In the genomic region with DNA sequence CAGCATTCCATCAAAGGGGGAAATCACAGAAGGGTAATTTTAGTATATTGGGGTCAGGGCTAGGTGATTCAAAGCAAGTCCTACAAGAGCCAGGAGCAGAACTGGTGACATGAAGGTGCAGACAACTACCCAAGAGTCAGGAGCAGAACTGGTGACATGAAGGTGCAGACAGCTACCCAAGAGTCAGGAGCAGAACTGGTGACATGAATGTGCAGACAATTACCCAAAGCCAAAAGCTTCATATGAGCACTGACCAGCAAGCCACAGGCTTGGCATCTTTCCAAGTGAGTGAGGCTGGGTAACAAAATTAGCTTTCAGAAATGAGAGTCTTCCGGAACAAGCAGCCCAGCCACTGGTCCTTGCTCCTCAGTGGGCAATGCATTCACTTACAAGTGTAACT, we compare ENCODE assay signal across 13 mouse cellular contexts. TPM values are rescaled to one million over a fixed set of nuclear protein-coding genes. Genes with fewer than 3 reads are reported as not detected.
A peak's percentile ranks its signal among the peaks of the same experiment; 100 is the strongest.
DNase-seq lines count a peak whose midpoint lies in the region; ATAC-seq and TF ChIP-seq lines count a peak whose summit lies in the region.
"Had no signal": no experiment of that assay in that cellular context is flagged by ENCODE, and none has a peak within 500 bp of the region (broad histone marks: within the 10 kb centered on the region; RNA-seq: fewer than 3 reads in every experiment).

No protein-coding gene starts in this region.

- H3K9ac ChIP-seq in lung, embryonic 14.5 days, result no peak overlapping the region
- no peak overlapping the region for H3K9ac ChIP-seq in heart, embryonic 11.5 days (ENCODE audit: low read depth, low read length)
- no peak overlapping the region for H3K9ac ChIP-seq in intestine, embryonic 16.5 days (ENCODE audit: low read depth, low read length)
- H3K9ac ChIP-seq: forebrain, embryonic 12.5 days; liver, embryonic 12.5 days had no signal

- ATAC-seq in lung, embryonic 14.5 days (ENCODE audit: insufficient read depth), result no peak
- ATAC-seq in heart, embryonic 11.5 days (replicated peaks; ENCODE audit: insufficient number of reproducible peaks, low FRiP score, low TSS enrichment), result peak; percentile 57; the same call in 1 of the 2 replicates
- peak; percentile 47; the same call in 1 of the 2 replicates for ATAC-seq in megakaryocyte, adult 5-6 weeks (ENCODE audit: poor library complexity, severe bottlenecking)
- no peak for ATAC-seq in intestine, embryonic 16.5 days
- ATAC-seq: liver, embryonic 12.5 days; Patski had no signal

- peak; percentile 3 for DNase-seq in adrenal gland, postnatal 25 days
- no peak for DNase-seq in adrenal gland, postnatal 4 days (ENCODE audit: low spot score in 2 of 2)
- DNase-seq in lung, embryonic 14.5 days, result peak; percentile 73
- no peak for DNase-seq in lung, postnatal 25 days (ENCODE audit: low spot score)
- DNase-seq in embryo, embryonic 10.5 days (ENCODE audit: low spot score), result no peak
- DNase-seq: B cell, adult 2 months; kidney, adult 8-10 months had no signal

- peaks cover 11% of the 10 kb centered on the region; the same call in 1 of the 2 replicates for H3K27me3 ChIP-seq in lung, embryonic 14.5 days (ENCODE audit: insufficient read depth, low read length)
- H3K27me3 ChIP-seq in heart, embryonic 11.5 days (ENCODE audit: control insufficient read depth, insufficient read depth, low read length), result no peaks in the 10 kb centered on the region; the same call in 1 of the 2 replicates
- no peaks in the 10 kb centered on the region for H3K27me3 ChIP-seq in intestine, embryonic 16.5 days (replicated peaks; ENCODE audit: control insufficient read depth, insufficient read depth, low read length)
- H3K27me3 ChIP-seq: forebrain, embryonic 12.5 days had no signal

- no peak overlapping the region for H3K4me3 ChIP-seq in lung, embryonic 14.5 days (ENCODE audit: low read depth, low read length)
- H3K4me3 ChIP-seq in heart, embryonic 11.5 days (ENCODE audit: low read depth, low read length), result no peak overlapping the region
- no peak overlapping the region for H3K4me3 ChIP-seq in intestine, embryonic 16.5 days (ENCODE audit: low read length)
- H3K4me3 ChIP-seq: forebrain, embryonic 12.5 days; liver, embryonic 12.5 days had no signal

- H3K9me3 ChIP-seq in lung, embryonic 14.5 days (ENCODE audit: low read depth, low read length), result no peaks in the 10 kb centered on the region
- H3K9me3 ChIP-seq in heart, embryonic 11.5 days (replicated peaks; ENCODE audit: control insufficient read depth, low read length), result no peaks in the 10 kb centered on the region
- no peaks in the 10 kb centered on the region for H3K9me3 ChIP-seq in intestine, embryonic 16.5 days (ENCODE audit: control insufficient read depth, low read length)
- H3K9me3 ChIP-seq: forebrain, embryonic 12.5 days; liver, embryonic 12.5 days had no signal

- H3K4me2 ChIP-seq in lung, embryonic 14.5 days, result no peak overlapping the region
- H3K4me2 ChIP-seq in heart, embryonic 11.5 days, result no peak overlapping the region
- H3K4me2 ChIP-seq in intestine, embryonic 16.5 days (ENCODE audit: low read depth, low read length), result no peak overlapping the region
- H3K4me2 ChIP-seq: forebrain, embryonic 12.5 days; liver, embryonic 12.5 days had no signal

- TF ChIP-seq CTCF in lung, embryonic 14.5 days (IDR thresholded peaks at IDR 0.05; ENCODE audit: low read depth), result no peak

- H3K4me1 ChIP-seq in lung, embryonic 14.5 days (ENCODE audit: insufficient read depth), result no peaks in the 10 kb centered on the region
- peaks cover 4% of the 10 kb centered on the region; the same call in 1 of the 2 replicates for H3K4me1 ChIP-seq in heart, embryonic 11.5 days (ENCODE audit: control insufficient read depth, insufficient read depth, low read length)
- no peaks in the 10 kb centered on the region for H3K4me1 ChIP-seq in intestine, embryonic 16.5 days (ENCODE audit: control insufficient read depth, insufficient read depth, low read length)
- H3K4me1 ChIP-seq: liver, embryonic 12.5 days had no signal

- no peak overlapping the region for H3K27ac ChIP-seq in lung, embryonic 14.5 days (ENCODE audit: low read depth)
- peak overlapping the region; percentile 46 for H3K27ac ChIP-seq in heart, embryonic 11.5 days (ENCODE audit: low read depth, low read length)
- no peak overlapping the region for H3K27ac ChIP-seq in intestine, embryonic 16.5 days (ENCODE audit: low read length)
- H3K27ac ChIP-seq: forebrain, embryonic 12.5 days; liver, embryonic 12.5 days had no signal

- H3K36me3 ChIP-seq in lung, embryonic 14.5 days (ENCODE audit: insufficient read depth), result no peaks in the 10 kb centered on the region
- H3K36me3 ChIP-seq in heart, embryonic 11.5 days (ENCODE audit: control insufficient read depth, insufficient read depth, low read length), result no peaks in the 10 kb centered on the region
- H3K36me3 ChIP-seq in intestine, embryonic 16.5 days (ENCODE audit: control insufficient read depth, insufficient read depth, low read length), result no peaks in the 10 kb centered on the region
- H3K36me3 ChIP-seq: forebrain, embryonic 12.5 days; liver, embryonic 12.5 days had no signal

- WGBS in lung, embryonic 14.5 days, result 37% methylated on average over 1 of the region's 1 CpGs
- 50% methylated on average over 1 of the region's 1 CpGs for WGBS in heart, embryonic 11.5 days (ENCODE audit: insufficient replicate concordance)
- 40% methylated on average over 1 of the region's 1 CpGs for WGBS in intestine, embryonic 16.5 days

RNA-seq across cellular contexts. Expression of a gene that starts 20.1 kb away (rescaled TPM):
- 54.3 and 55.8 TPM in 2 replicates for total RNA-seq in adrenal gland, postnatal 25 days (2021)
- 10 to 100 TPM; 25.7 to 26.9 TPM for total RNA-seq in adrenal gland, postnatal 4 days (2021)
- 21.8 and 22.9 TPM in 2 replicates for polyA plus RNA-seq in lung, embryonic 14.5 days (2014; fragmentation: Nextera tagmentation; extraction: Ambion mirVana)
- polyA plus RNA-seq in heart, embryonic 11.5 days (2014; fragmentation: Nextera tagmentation; extraction: Ambion mirVana), result 25.6 and 30.7 TPM in 2 replicates
- 14.3 and 18.5 TPM in 2 replicates for total RNA-seq in megakaryocyte, adult 5-6 weeks (2015)
- total RNA-seq in megakaryocyte, adult 5-6 weeks (2017), result 19.7 and 26.8 TPM in 2 replicates
- polyA plus RNA-seq in intestine, embryonic 16.5 days (2015; fragmentation: Nextera tagmentation; extraction: Ambion mirVana), result 30.0 and 32.1 TPM in 2 replicates

RNA-seq across cellular contexts. Expression of a gene that starts 20.2 kb away (rescaled TPM):
- total RNA-seq in adrenal gland, postnatal 25 days (2021), result 64.6 and 70.8 TPM in 2 replicates
- 10 to 100 TPM; 72.9 to 85.9 TPM for total RNA-seq in adrenal gland, postnatal 4 days (2021)
- polyA plus RNA-seq in lung, embryonic 14.5 days (2014; fragmentation: Nextera tagmentation; extraction: Ambion mirVana), result 123 and 128 TPM in 2 replicates
- 88.4 and 95.9 TPM in 2 replicates for polyA plus RNA-seq in heart, embryonic 11.5 days (2014; fragmentation: Nextera tagmentation; extraction: Ambion mirVana)
- total RNA-seq in megakaryocyte, adult 5-6 weeks (2015), result 126 and 130 TPM in 2 replicates
- 115 and 132 TPM in 2 replicates for total RNA-seq in megakaryocyte, adult 5-6 weeks (2017)
- 104 and 110 TPM in 2 replicates for polyA plus RNA-seq in intestine, embryonic 16.5 days (2015; fragmentation: Nextera tagmentation; extraction: Ambion mirVana)

RNA-seq across cellular contexts. Expression of a gene that starts 34.9 kb away (rescaled TPM):
- total RNA-seq in adrenal gland, postnatal 25 days (2021), result 112 and 121 TPM in 2 replicates
- total RNA-seq in adrenal gland, postnatal 4 days (2021), result 10 to 100 TPM; 63.8 to 65.4 TPM
- 87.1 and 87.8 TPM in 2 replicates for polyA plus RNA-seq in lung, embryonic 14.5 days (2014; fragmentation: Nextera tagmentation; extraction: Ambion mirVana)
- polyA plus RNA-seq in heart, embryonic 11.5 days (2014; fragmentation: Nextera tagmentation; extraction: Ambion mirVana), result 86.4 and 96.7 TPM in 2 replicates
- total RNA-seq in megakaryocyte, adult 5-6 weeks (2015), result 109 and 112 TPM in 2 replicates
- total RNA-seq in megakaryocyte, adult 5-6 weeks (2017), result 141 and 168 TPM in 2 replicates
- polyA plus RNA-seq in intestine, embryonic 16.5 days (2015; fragmentation: Nextera tagmentation; extraction: Ambion mirVana), result 97.9 and 108 TPM in 2 replicates

Comparison
In these comparisons a context has a peak if more than half of its experiments do, and no peak if none do; other contexts are left out.
1. DNase-seq: peak in adrenal gland, postnatal 25 days (single experiment) and lung, embryonic 14.5 days (single experiment); none in adrenal gland, postnatal 4 days (0 of 2), lung, postnatal 25 days (single experiment) and embryo, embryonic 10.5 days (single experiment).
2. ATAC-seq: peak in heart, embryonic 11.5 days (single experiment) and megakaryocyte, adult 5-6 weeks (single experiment); none in lung, embryonic 14.5 days (single experiment) and intestine, embryonic 16.5 days (single experiment).